Mouse (Mus musculus) adrenal gland, postnatal 25 days (tissue): Measurements from ENCODE around the gene Rnf224. TPM values are rescaled to one million over a fixed set of nuclear protein-coding genes. Genes with fewer than 3 reads are reported as not detected.

ENCODE experiments used
- DNase-seq: peaks from one replicate; pipeline ENCODE4 v3.0.0; 2021; ENCODE audit warnings: mixed read lengths
- total RNA-seq: library from RNA; stranded (reverse); gene quantifications from 2 replicates; pipeline ENCODE4 v1.2.3, GENCODE M21; 2021

The Rnf224 gene
- total RNA-seq, 1 experiment from 2014 or later = not detected

- no peak for DNase-seq
Measured at GRCm38 (mm10) chr2:25225811-25226379, 10.7 kb downstream of the Rnf224 start.

- DNase-seq = peak; percentile 95
Measured at GRCm38 (mm10) chr2:25224766-25225752, 11.5 kb downstream of the Rnf224 start.

- DNase-seq = no peak
Measured at GRCm38 (mm10) chr2:25224492-25224765, 12.2 kb downstream of the Rnf224 start, which contains the start of gene Tubb4b. Gene Tubb4b, minus strand, starts transcription at chr2:25224702.

- peak; percentile 91 for DNase-seq
Measured at GRCm38 (mm10) chr2:25223681-25224491, 12.7 kb downstream of the Rnf224 start.

- no peak for DNase-seq
Measured at GRCm38 (mm10) chr2:25221331-25221772, 15.2 kb downstream of the Rnf224 start.

- no peak for DNase-seq
Measured at GRCm38 (mm10) chr2:25218445-25218844, 18.1 kb downstream of the Rnf224 start, which contains the start of gene Fam166a. Gene Fam166a, plus strand, starts transcription at chr2:25218745.

GRCm38 (mm10) chr2:25217666-25218065, 18.9 kb downstream of the Rnf224 start:
- DNase-seq = no peak

GRCm38 (mm10) chr2:25214444-25214843, 22.1 kb downstream of the Rnf224 start, which contains the start of gene Stpg3:
Gene Stpg3, minus strand, starts transcription at chr2:25214637.
- DNase-seq = no peak

GRCm38 (mm10) chr2:25213266-25213865, 23.2 kb downstream of the Rnf224 start:
- DNase-seq = no peak

GRCm38 (mm10) chr2:25211121-25211670, 25.4 kb downstream of the Rnf224 start, which contains the start of gene Nelfb:
Gene Nelfb, minus strand, starts transcription at chr2:25211489.
- peak; percentile 88 for DNase-seq

- DNase-seq = no peak
Measured at GRCm38 (mm10) chr2:25210686-25211085, 25.9 kb downstream of the Rnf224 start.

GRCm38 (mm10) chr2:25207593-25207992, 29.0 kb downstream of the Rnf224 start:
- DNase-seq = no peak

- DNase-seq = no peak
Measured at GRCm38 (mm10) chr2:25203631-25204214, 32.9 kb downstream of the Rnf224 start.

- DNase-seq = no peak
Measured at GRCm38 (mm10) chr2:25200631-25201030, 36.0 kb downstream of the Rnf224 start.

GRCm38 (mm10) chr2:25197946-25198345, 38.6 kb downstream of the Rnf224 start:
- DNase-seq = no peak

- DNase-seq = no peak
Measured at GRCm38 (mm10) chr2:25197191-25197590, 39.4 kb downstream of the Rnf224 start.

GRCm38 (mm10) chr2:25196172-25196954, 40.2 kb downstream of the Rnf224 start, which contains the start of gene Tor4a:
Gene Tor4a, minus strand, starts transcription at chr2:25196886.
- peak; percentile 78 for DNase-seq

GRCm38 (mm10) chr2:25195211-25196156, 41.1 kb downstream of the Rnf224 start:
- peak; percentile 69 for DNase-seq
